Mouse (Mus musculus) right cerebral cortex, adult 2 months (tissue): ENCODE results near the gene Tuba1a.
A peak's percentile ranks its signal among the peaks of the same experiment; 100 is the strongest.
"Not testable (repeated sequence)": the region's sequence is repeated elsewhere in the genome, so short reads cannot be mapped to it uniquely, and the experiment has no call there.

Experiments used
- DNase-seq, 2 experiments: peaks; one replicate each; pipeline ENCODE4 v3.0.0; 2021 to 2022; ENCODE audit warnings: low spot score in 2 of 2

Tuba1a gene

DNA sequence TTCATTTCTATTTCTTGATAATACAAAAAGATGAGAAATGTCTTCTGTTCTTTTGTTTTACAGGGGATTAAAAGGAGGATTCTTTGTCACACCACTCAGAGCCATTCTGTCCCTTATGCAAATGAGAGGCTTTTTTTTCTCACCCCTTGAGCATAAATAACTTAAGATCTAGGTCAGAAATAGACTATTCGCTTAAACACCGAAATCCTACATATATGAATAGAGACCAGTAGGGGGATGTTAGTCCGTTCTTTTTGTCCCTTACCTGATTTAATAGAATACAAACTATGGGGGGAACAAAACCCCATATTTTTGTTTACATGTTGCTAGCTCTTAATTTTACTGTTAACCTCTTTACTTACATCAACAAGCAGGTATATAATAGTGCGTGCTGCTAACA is 2.5 kb upstream of the Tuba1a start:
- DNase-seq = no peak

DNA sequence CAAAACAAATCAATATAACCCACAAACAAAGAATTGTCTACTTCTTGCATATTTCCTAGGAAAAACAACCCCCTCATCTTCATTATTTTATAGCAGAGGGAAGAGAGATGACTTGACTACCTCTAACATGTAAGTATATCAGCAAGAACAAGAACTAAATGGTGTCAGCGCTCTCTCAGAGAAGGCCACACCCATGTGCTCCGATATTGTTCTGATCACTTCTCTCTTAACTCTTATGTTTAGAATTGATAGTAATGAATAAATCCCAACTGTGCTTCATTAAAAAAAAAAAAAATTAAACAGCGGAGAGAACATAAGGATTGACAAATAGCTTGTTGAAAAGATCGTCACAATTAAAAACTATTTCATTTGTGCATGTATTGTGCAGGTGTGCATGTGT is 1.8 kb upstream of the Tuba1a start:
- no peak for DNase-seq

- DNase-seq = peak; percentile 58 to 69
These were observed 1.1 kb upstream of the Tuba1a start for GRCm38 (mm10) chr15:98954425-98955253.

GRCm38 (mm10) chr15:98952751-98953400 is 627 bp downstream of the Tuba1a start:
- DNase-seq = no peak

DNA sequence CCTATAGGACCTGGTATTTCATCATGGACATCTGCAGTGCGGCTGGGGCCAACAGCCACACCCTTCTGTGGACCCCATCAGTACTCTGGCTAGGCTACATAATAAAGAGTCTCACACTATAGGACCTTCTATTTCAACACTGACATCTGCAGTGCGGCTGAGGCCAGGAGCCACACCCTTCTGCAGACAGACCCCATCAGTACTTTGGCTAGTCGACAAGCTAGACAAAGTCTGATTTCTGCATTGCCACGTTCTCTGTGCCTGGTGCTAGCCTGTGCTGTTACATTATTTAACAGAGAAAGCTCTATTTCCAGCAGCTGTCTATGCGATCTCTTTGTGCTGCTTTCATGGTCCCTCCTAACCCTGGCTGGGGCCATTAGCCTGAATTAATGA is 1.4 kb downstream of the Tuba1a start:
- DNase-seq = no peak

GRCm38 (mm10) chr15:98951122-98952062 is 2.1 kb downstream of the Tuba1a start:
- DNase-seq = not testable (repeated sequence)

DNA sequence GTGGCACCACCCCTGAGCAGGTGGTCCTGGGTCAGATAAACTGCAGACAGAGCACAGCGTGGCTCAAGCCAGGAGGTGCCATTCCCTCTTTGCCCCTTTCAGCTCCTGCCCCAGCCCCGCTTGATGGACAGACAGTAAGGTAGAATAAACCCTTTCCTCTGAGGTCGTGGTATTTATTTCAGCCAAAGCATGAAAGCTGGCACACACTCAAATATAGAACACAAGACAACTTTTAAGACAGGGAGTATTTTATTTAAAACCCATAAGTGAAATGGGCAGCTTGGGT is 4.0 kb downstream of the Tuba1a start:
- DNase-seq = no peak

GRCm38 (mm10) chr15:98948857-98949606 is 4.5 kb downstream of the Tuba1a start:
- no peak for DNase-seq

DNA sequence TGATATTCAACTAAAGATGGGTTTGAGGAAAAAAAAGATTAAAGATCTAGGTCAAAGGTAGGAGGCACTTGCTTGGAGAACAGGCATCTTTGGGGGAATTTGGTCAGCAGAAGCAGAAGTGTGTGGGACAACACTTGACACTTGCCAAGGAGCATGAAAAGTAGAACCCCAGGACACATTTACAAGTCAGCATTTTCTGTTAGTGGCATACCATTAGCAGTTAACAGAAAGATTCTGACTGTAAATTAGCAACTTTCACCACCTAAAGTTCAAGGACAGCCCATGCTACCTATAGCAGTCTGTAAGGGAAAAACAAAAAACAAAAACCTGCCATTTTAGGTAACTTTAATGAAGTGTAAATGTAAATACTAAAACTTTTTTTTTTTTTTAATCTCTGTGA is 5.1 kb downstream of the Tuba1a start:
- DNase-seq = no peak

- no peak for DNase-seq
These were observed 5.6 kb downstream of the Tuba1a start for GRCm38 (mm10) chr15:98947884-98948283.

DNA sequence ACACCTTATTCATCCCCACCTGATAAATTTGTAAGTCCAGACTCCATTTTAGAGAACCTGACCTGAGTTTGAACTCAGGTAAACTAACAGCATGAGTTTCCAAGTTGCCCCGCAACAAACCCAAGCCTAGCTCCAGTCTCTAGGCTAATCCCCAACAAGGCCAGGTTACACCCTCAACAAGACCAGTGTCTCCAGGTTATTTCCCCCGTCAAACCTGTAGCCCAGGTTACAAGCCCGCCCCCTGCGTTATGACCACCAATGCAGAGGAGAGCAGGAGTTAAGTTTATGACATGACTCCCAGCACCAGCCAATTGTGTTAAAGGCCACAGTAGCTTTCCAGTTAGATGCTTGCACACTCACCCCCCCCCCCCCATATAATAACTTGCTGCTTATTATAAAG is 10.4 kb downstream of the Tuba1a start:
- no peak for DNase-seq

GRCm38 (mm10) chr15:98942081-98942480 is 11.4 kb downstream of the Tuba1a start:
- no peak for DNase-seq

DNA sequence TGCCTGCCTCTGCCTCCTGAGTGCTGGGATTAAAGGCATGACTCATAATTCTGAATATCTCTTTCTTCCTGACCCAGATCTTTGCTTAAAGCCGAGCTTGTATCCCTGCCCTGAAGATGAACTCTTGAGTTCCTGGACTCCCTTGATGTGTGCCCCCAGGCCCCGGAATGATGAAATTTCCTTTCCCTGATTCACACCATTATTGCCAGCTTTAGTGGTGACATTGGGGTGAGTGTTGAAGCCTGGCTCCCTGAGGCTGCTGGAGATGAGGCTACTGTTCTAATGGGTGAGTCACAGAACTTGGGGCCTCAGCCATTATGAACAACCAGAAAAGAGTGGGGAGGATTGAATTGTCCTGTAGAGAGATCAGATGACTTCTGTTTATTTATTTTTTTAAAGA is 12.0 kb downstream of the Tuba1a start:
- no peak for DNase-seq

GRCm38 (mm10) chr15:98940816-98941215 is 12.7 kb downstream of the Tuba1a start:
- no peak for DNase-seq

- peak; percentile 86 to 90 for DNase-seq
These were observed 19.2 kb downstream of the Tuba1a start, which contains the start of gene Tuba1b for GRCm38 (mm10) chr15:98934217-98934839. Gene Tuba1b, minus strand, starts transcription at chr15:98934565.

- peak; percentile 96 to 97 for DNase-seq
These were observed 19.7 kb downstream of the Tuba1a start for GRCm38 (mm10) chr15:98933833-98934216.

- not testable (repeated sequence) for DNase-seq
These were observed 20.4 kb downstream of the Tuba1a start for GRCm38 (mm10) chr15:98933004-98933671.

DNA sequence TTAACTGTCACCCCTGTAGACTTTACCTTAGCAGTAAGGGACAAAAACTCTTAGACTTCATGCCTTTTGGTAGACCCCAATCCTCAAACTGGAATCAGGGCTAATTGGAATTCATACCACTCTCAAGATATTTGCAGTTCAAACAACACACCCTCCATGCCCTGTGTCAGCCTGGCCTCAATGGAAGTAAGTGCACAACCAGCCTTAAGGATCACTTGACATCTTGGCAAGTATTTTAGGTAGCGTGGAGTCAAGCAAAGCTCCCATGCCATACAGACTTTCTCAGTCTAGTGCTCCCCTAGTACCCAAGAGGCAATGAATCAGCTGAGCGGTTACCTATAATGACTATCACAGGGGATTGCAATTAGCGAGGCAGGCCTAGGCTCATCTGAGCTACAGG is 22.5 kb downstream of the Tuba1a start:
- no peak for DNase-seq

GRCm38 (mm10) chr15:98930017-98930734 is 23.3 kb downstream of the Tuba1a start:
- DNase-seq = no peak
